ENCODE assay signal across 9 mouse cellular contexts in genomic region chr4:139821071-139821470, GRCm38 (mm10). TPM values are rescaled to one million over a fixed set of nuclear protein-coding genes. Genes with fewer than 3 reads are reported as not detected.
DNase-seq lines count a peak whose midpoint lies in the region; ATAC-seq and TF ChIP-seq lines count a peak whose summit lies in the region.
"Had no signal": no experiment of that assay in that cellular context is flagged by ENCODE, and none has a peak within 500 bp of the region (broad histone marks: within the 10 kb centered on the region; RNA-seq: fewer than 3 reads in every experiment).

No protein-coding gene starts in this region.

- intact Hi-C loops in gastrocnemius, adult 2 months (cut with DNase I), result no loop called here
- intact Hi-C loops in gastrocnemius, postnatal 36 days (cut with DNase I), result no loop called here

- H3K36me3 ChIP-seq in liver, postnatal 0 days (replicated peaks; ENCODE audit: insufficient read depth, low read length), result no peaks in the 10 kb centered on the region

- ATAC-seq in liver, postnatal 0 days, result no peak

- no peak overlapping the region for H3K27ac ChIP-seq in gastrocnemius, adult 2 months
- no peak overlapping the region for H3K27ac ChIP-seq in liver, postnatal 0 days (ENCODE audit: low read depth)

- peak overlapping the region; percentile 69 for H3K4me3 ChIP-seq in gastrocnemius, adult 2 months
- H3K4me3 ChIP-seq in liver, postnatal 0 days (ENCODE audit: low read depth, low read length), result 0 out of 2 replicates have a peak overlapping the region, but pooled peaks have one; percentile 2

- H3K4me2 ChIP-seq in liver, postnatal 0 days (ENCODE audit: low read depth, low read length), result no peak overlapping the region

- WGBS in liver, postnatal 0 days (ENCODE audit: insufficient replicate concordance), result 4% methylated on average over 22 of the region's 22 CpGs

- no peak for DNase-seq in gastrocnemius, adult 2 months
- DNase-seq in gastrocnemius, postnatal 36 days, result no peak
- DNase-seq in thymus, postnatal 14 days, result peak; percentile 23
- no peak for DNase-seq in thymus, postnatal 0 days (ENCODE audit: low spot score)
- no peak for DNase-seq in liver, postnatal 0 days
- no peak for DNase-seq in cerebellum, adult 11-12 months
- DNase-seq in kidney, adult 9 months, result no peak
- DNase-seq in kidney, postnatal 10 days, result no peak
- DNase-seq: cerebellum, adult 2 months had no signal

- peaks cover 92% of the 10 kb centered on the region for H3K27me3 ChIP-seq in liver, postnatal 0 days (ENCODE audit: insufficient read depth, low read length)

- TF ChIP-seq EP300 in liver, postnatal 0 days (IDR thresholded peaks at IDR 0.05; ENCODE audit: low read depth), result no peak

- no peaks in the 10 kb centered on the region for H3K4me1 ChIP-seq in liver, postnatal 0 days (ENCODE audit: insufficient read depth)

- no peak overlapping the region for H3K9ac ChIP-seq in liver, postnatal 0 days (replicated peaks)

- no peaks in the 10 kb centered on the region for H3K9me3 ChIP-seq in liver, postnatal 0 days (ENCODE audit: low read length)

- no peak for TF ChIP-seq CTCF in gastrocnemius, adult 2 months (IDR thresholded peaks at IDR 0.05)
- no peak for TF ChIP-seq CTCF in liver, postnatal 0 days (IDR thresholded peaks at IDR 0.05; ENCODE audit: low read depth)

RNA-seq across cellular contexts. Expression of gene Pax7, which starts 12.3 kb away (rescaled TPM):
- total RNA-seq in gastrocnemius, adult 2 months (2021), result 1 to 10 TPM; 1.8 to 1.9 TPM
- total RNA-seq in gastrocnemius, postnatal 36 days (2021), result 1 to 10 TPM; 1.7 to 3.1 TPM
- 0.04 and 0.09 TPM in 2 replicates for polyA plus RNA-seq in thymus, postnatal 0 days (2015; fragmentation: Nextera tagmentation; extraction: Ambion mirVana)
- polyA plus RNA-seq in liver, postnatal 0 days (2015; fragmentation: Nextera tagmentation; extraction: Ambion mirVana), result not detected in 2 replicates
